Mouse (Mus musculus) midbrain, embryonic 14.5 days (tissue): ENCODE data around the gene Tnni3. TPM values are rescaled to one million over a fixed set of nuclear protein-coding genes. Genes with fewer than 3 reads are reported as not detected.

Experiments
- ATAC-seq: fragments of 200-750 bp; cut with Nextera tagmentation; 2 replicates; pipeline ENCODE4 v1.8.0; 2017; ENCODE audit warnings: moderate number of reproducible peaks, moderate library complexity; ENCODE audit not compliant: low FRiP score, low TSS enrichment
- DNase-seq: peaks from one replicate; pipeline ENCODE4 v3.0.0-alpha.2; 2015
- H3K27ac ChIP-seq: fragments of 300-500 bp; sonication (generic); replicated peaks from 2 replicates; pipeline ENCODE4 v1.5.1; 2014; ENCODE audit warnings: mild to moderate bottlenecking, low read depth, low read length, moderate library complexity
- H3K27me3 ChIP-seq: fragments of 300-500 bp; sonication (generic); 2 replicates; pipeline ENCODE4 v1.6.1; 2014; ENCODE audit warnings: low read length, control low read depth, mixed read lengths; ENCODE audit not compliant: control insufficient read depth, insufficient read depth
- H3K36me3 ChIP-seq: fragments of 300-500 bp; sonication (generic); 2 replicates; pipeline ENCODE4 v1.6.1; 2014; ENCODE audit warnings: low read length, control low read depth; ENCODE audit not compliant: control insufficient read depth, insufficient read depth
- H3K4me1 ChIP-seq: fragments of 300-500 bp; sonication (generic); 2 replicates; pipeline ENCODE4 v1.6.1; 2014; ENCODE audit warnings: mild to moderate bottlenecking, antibody characterized with exemption, low read length, control low read depth; ENCODE audit not compliant: control insufficient read depth, insufficient read depth
- H3K4me2 ChIP-seq: fragments of 300-500 bp; sonication (generic); 2 replicates; pipeline ENCODE4 v1.6.1; 2014; ENCODE audit warnings: mild to moderate bottlenecking, low read length, moderate library complexity
- H3K4me3 ChIP-seq: fragments of 300-500 bp; sonication (generic); replicated peaks from 2 replicates; pipeline ENCODE4 v1.5.1; 2014; ENCODE audit warnings: low read depth, low read length
- H3K9ac ChIP-seq: fragments of 300-500 bp; sonication (generic); replicated peaks from 2 replicates; pipeline ENCODE4 v1.6.1; 2014; ENCODE audit warnings: mild to moderate bottlenecking, low read length, moderate library complexity
- H3K9me3 ChIP-seq: fragments of 300-500 bp; sonication (generic); 2 replicates; pipeline ENCODE4 v1.6.1; 2016; ENCODE audit warnings: low read length, control low read depth, mixed read lengths; ENCODE audit not compliant: control insufficient read depth
- WGBS: fragments of 180-500 bp; shearing (Covaris S2); extraction: QIAGEN DNeasy Blood & Tissue Kit; methylation state at CpG from one replicate; pipeline ENCODE4 v1.1.7; 2014; 5-methylcytosine and 5-hydroxymethylcytosine counted together
- polyA plus RNA-seq: library from polyadenylated mRNA; unstranded; fragments of >200 nt; fragmentation: Nextera tagmentation; extraction: Ambion mirVana; gene quantifications from 2 replicates; pipeline ENCODE4 v1.2.1, GENCODE M21; 2014

Tnni3 gene
- polyA plus RNA-seq, 1 experiment from 2014 or later = 2.0 TPM

DNA sequence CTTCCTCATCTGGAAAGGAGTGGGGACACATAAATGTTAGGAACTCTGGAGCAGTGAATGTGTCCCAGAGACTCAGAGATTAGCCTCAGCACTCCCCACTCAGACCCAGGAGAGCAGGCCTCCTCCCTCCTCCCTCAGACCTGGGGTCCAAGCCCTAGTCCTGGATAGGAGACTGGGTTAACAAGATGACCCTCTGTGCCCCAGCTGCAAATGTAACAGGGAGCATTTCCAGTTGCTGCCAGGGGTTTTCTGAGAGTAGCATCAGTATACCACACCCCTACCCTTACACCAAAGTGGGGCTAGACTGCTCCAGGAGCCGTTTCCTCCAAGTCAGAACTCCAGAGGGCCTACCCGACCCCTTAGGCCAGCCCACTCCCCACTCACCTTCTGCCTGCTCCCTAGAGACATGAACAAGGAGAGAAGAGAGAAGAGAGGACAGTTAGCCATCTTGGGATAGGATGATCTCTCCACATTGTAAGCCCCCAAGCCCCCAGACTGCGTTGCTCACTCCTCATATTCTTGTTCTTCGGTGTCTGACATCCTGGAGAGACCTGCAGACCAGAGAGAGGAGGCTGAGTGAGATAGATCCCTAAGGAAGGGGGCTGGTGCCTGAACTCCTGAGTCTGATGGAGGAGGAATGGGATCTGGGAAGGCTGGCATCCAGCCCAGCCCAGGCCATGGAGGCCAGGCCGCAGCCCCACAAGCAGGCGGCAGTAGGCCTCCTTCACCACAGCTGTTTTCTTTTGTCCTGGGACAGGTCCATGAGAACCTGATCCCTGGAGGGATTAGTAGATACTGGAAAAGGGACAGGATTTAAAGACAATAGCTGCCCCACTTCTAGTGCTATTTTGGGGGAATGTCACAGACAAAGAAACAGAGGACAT lies 10.0 kb downstream of the Tnni3 start:
- DNase-seq (no peak), ATAC-seq (peak; percentile 16; the same call in 1 of the 2 replicates)
- Histone ChIP-seq H3K9ac (no peak overlapping the region), H3K9me3 (no peaks in the 10 kb centered on the region), H3K4me2 (no peak overlapping the region), H3K36me3 (no peaks in the 10 kb centered on the region), H3K4me3 (no peak overlapping the region), H3K27me3 (no peaks in the 10 kb centered on the region; the same call in 1 of the 2 replicates), H3K27ac (peak overlapping the region; percentile 50; the same call in 1 of the 2 replicates), H3K4me1 (0 out of 2 replicates have a peak, but pooled peaks cover 5% of the 10 kb centered on the region)
- 52% methylated on average over 6 of the region's 6 CpGs for WGBS

DNA sequence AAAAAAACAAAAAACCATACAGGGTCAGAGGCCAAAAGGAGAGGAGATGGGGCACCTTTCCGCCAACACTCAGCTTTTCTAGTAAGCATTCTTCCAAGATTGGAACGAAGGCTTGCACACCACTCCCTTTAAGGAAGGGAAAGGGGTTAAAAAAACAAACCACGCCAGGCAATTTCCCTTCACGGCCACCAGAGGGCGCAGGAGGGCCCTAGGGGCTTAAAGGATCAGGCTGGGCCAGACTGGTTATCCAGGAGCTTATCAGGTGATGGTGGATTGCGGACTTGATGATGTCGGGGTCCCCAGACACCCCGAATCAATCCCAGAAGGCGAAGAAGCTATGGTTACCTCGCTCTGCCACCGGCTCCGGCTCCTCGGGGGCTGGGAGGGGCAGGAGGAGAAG lies 10.8 kb downstream of the Tnni3 start:
- DNase-seq = peak; percentile 64
- ATAC-seq = no peak
- H3K27me3 ChIP-seq = no peaks in the 10 kb centered on the region; the same call in 1 of the 2 replicates
- H3K4me3 ChIP-seq = no peak overlapping the region
- 26% methylated on average over 13 of the region's 13 CpGs for WGBS
- H3K27ac ChIP-seq = no peak overlapping the region
- H3K9ac ChIP-seq = no peak overlapping the region
- H3K4me2 ChIP-seq = no peak overlapping the region
- H3K36me3 ChIP-seq = no peaks in the 10 kb centered on the region
- no peaks in the 10 kb centered on the region for H3K9me3 ChIP-seq
- 0 out of 2 replicates have a peak, but pooled peaks cover 5% of the 10 kb centered on the region for H3K4me1 ChIP-seq

DNA sequence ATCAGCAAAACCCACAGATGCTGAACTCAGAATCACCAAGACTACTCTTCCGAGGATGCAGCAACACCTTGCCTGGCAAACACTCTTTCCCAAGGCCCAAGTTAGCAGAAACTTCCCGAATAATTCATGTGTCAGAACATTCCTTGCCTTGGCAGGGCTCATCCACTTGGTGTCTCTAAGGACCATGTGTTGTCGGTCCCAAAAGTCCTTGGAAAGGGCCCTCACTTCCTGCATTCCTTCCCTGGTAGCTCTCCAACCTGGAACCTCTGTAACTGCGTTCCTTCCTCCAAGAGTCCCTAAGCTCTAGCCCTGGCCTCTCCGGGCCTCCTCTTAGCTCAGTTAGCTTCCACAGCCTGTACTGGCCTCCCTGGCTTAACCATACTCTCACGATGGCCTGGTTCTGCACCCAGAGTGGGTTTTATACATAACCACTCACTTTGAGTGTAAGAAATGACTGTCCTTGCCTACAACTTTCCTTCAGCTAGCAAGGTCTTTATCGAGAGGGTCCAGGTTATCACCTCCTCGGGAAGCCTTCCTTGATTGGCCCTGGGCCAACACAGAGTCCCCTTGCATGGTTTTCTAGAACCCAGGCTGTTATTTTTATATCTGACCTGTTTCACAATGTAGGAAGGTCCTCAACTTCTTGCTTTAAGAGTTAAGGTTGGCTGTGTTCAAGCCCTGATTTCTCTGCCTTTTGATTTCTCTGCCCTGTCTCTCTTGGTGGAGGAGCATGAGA lies 12.4 kb downstream of the Tnni3 start:
- 0 out of 2 replicates have a peak, but pooled peaks cover 5% of the 10 kb centered on the region for H3K4me1 ChIP-seq

GRCm38 (mm10) chr7:4509863-4510608 lies 14.0 kb downstream of the Tnni3 start:
- H3K4me3 ChIP-seq = no peak overlapping the region
- ATAC-seq (peak; percentile 74; the same call in 1 of the 2 replicates), DNase-seq (peak; percentile 86)
- no peak overlapping the region for H3K9ac ChIP-seq
- no peaks in the 10 kb centered on the region for H3K36me3 ChIP-seq
- no peak overlapping the region for H3K4me2 ChIP-seq
- WGBS = 12% methylated on average over 24 of the region's 24 CpGs
- no peaks in the 10 kb centered on the region for H3K4me1 ChIP-seq
- H3K27me3 ChIP-seq = no peaks in the 10 kb centered on the region; the same call in 1 of the 2 replicates
- H3K9me3 ChIP-seq = no peaks in the 10 kb centered on the region
- no peak overlapping the region for H3K27ac ChIP-seq

More for the DNA sequence above, 12.4 kb downstream of the Tnni3 start:
- H3K36me3 ChIP-seq = no peaks in the 10 kb centered on the region
- no peak overlapping the region for H3K4me2 ChIP-seq
- H3K9ac ChIP-seq = no peak overlapping the region
- no peak for ATAC-seq
- H3K27me3 ChIP-seq = no peaks in the 10 kb centered on the region; the same call in 1 of the 2 replicates
- no peak overlapping the region for H3K4me3 ChIP-seq
- 88% methylated on average over 8 of the region's 8 CpGs for WGBS
- no peaks in the 10 kb centered on the region for H3K9me3 ChIP-seq
- no peak overlapping the region for H3K27ac ChIP-seq
- no peak for DNase-seq

GRCm38 (mm10) chr7:4508739-4509116 lies 15.3 kb downstream of the Tnni3 start:
- H3K4me3 ChIP-seq = no peak overlapping the region
- H3K9ac ChIP-seq = no peak overlapping the region
- H3K4me1 ChIP-seq = no peaks in the 10 kb centered on the region
- DNase-seq = no peak
- 97% methylated on average over 8 of the region's 8 CpGs for WGBS
- H3K4me2 ChIP-seq = no peak overlapping the region
- no peaks in the 10 kb centered on the region; the same call in 1 of the 2 replicates for H3K27me3 ChIP-seq
- H3K9me3 ChIP-seq = no peaks in the 10 kb centered on the region
- H3K27ac ChIP-seq = no peak overlapping the region
- no peaks in the 10 kb centered on the region for H3K36me3 ChIP-seq
- no peak for ATAC-seq

DNA sequence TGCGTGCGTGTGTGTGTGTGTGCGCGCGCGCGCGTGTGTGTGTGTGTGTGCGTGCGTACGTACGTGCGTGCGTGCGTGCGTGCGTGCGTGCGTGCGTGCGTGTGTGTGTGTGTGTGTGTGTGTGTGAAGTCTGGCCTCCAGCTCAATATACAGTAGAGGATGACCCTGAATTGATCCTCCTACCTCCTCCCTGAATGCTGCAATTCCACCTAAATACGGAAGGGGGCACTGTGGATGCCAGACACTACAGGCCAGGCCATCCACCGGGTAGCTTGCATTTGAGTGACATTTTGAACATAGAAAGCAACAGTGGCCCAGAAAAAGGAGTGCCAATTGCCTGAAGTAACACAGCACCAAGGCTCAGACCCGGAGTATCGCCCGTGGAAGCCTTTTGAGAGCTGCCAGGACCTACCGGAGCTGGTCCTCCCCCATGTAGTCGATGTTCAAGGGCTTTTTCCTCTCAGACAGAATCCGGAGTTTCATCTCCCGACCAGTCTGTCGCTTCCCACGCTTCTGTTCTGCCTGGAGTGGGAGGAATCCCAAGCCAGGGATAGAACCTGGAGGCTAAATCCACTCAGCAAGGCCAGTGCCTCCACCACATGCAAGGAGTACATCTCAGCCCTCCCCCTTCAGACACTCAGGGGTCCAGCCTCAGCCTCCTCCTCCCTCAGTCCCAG lies 15.8 kb downstream of the Tnni3 start:
- DNase-seq (no peak), ATAC-seq (no peak)
- H3K4me1 ChIP-seq = no peaks in the 10 kb centered on the region
- H3K9ac ChIP-seq = no peak overlapping the region
- no peaks in the 10 kb centered on the region for H3K9me3 ChIP-seq
- H3K4me3 ChIP-seq = no peak overlapping the region
- no peaks in the 10 kb centered on the region; the same call in 1 of the 2 replicates for H3K27me3 ChIP-seq
- H3K27ac ChIP-seq = no peak overlapping the region
- no peak overlapping the region for H3K4me2 ChIP-seq
- no peaks in the 10 kb centered on the region for H3K36me3 ChIP-seq
- WGBS = 82% methylated on average over 32 of the region's 32 CpGs

GRCm38 (mm10) chr7:4507220-4507619 lies 16.8 kb downstream of the Tnni3 start:
- no peak overlapping the region for H3K4me2 ChIP-seq
- no peaks in the 10 kb centered on the region for H3K9me3 ChIP-seq
- ATAC-seq (no peak), DNase-seq (no peak)
- 74% methylated on average over 3 of the region's 4 CpGs for WGBS
- no peak overlapping the region for H3K4me3 ChIP-seq
- H3K27me3 ChIP-seq = no peaks in the 10 kb centered on the region; the same call in 1 of the 2 replicates
- no peaks in the 10 kb centered on the region for H3K4me1 ChIP-seq
- H3K36me3 ChIP-seq = no peaks in the 10 kb centered on the region
- H3K27ac ChIP-seq = no peak overlapping the region
- H3K9ac ChIP-seq = no peak overlapping the region
